In the genomic region with DNA sequence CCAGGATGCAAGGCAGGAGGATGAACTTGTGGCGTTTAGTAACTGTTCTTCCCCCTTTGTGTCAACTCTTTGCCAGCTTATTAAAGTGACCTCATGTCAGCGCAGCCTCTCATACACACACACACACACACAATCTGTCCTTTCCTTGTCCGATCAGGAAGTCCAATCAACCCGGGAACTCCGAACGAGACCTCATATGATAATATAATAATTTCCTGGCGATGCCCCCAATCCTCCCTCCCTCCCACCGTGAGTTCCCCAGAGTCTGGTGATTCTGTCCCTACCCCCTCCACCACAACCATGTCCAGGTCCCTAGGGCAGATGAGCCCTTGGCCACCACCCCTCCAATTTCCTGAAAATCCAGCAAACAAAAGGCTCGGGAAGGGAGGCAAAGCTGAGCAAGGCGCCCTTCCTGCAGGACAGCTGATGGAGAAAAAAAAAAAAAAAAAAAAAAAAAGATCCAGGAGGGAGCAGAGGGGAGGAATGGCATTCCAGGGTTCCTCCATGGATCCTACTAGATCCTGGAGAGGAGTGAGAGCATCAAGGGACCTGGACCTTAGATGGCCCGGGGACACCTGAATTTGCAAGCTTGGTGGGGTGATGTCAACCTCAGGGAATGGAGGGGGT, we compare ENCODE assay signal across 8 mouse cellular contexts. TPM values are rescaled to one million over a fixed set of nuclear protein-coding genes. Genes with fewer than 3 reads are reported as not detected.
A peak's percentile ranks its signal among the peaks of the same experiment; 100 is the strongest.
DNase-seq lines count a peak whose midpoint lies in the region; ATAC-seq and TF ChIP-seq lines count a peak whose summit lies in the region.

No protein-coding gene starts in this region.

- peak overlapping the region; percentile 56 for H3K9ac ChIP-seq in hindbrain, postnatal 0 days (replicated peaks; ENCODE audit: low read length)
- H3K9ac ChIP-seq in liver, postnatal 0 days (replicated peaks) = peak overlapping the region; percentile 37

- TF ChIP-seq EP300 in liver, postnatal 0 days (IDR thresholded peaks at IDR 0.05; ENCODE audit: low read depth) = 0 out of 2 replicates have a peak, but pooled peaks have one; percentile 10

- ATAC-seq in hindbrain, postnatal 0 days = peak; percentile 36
- ATAC-seq in liver, postnatal 0 days = peak; percentile 33

- peaks cover 13% of the 10 kb centered on the region for H3K4me1 ChIP-seq in brown adipose tissue, adult 24 weeks (ENCODE audit: control insufficient read depth, insufficient read depth, insufficient read length, low read length)
- peaks cover 9% of the 10 kb centered on the region for H3K4me1 ChIP-seq in hindbrain, postnatal 0 days (ENCODE audit: insufficient read depth, low read length)
- peaks cover 23% of the 10 kb centered on the region for H3K4me1 ChIP-seq in liver, postnatal 0 days (ENCODE audit: insufficient read depth)
- H3K4me1 ChIP-seq in olfactory bulb, adult 2 months (ENCODE audit: control insufficient read depth, insufficient read depth, low read length) = peaks cover 16% of the 10 kb centered on the region

- peak overlapping the region; percentile 67 for H3K4me2 ChIP-seq in hindbrain, postnatal 0 days (ENCODE audit: low read depth, low read length)
- peak overlapping the region; percentile 84 for H3K4me2 ChIP-seq in liver, postnatal 0 days (ENCODE audit: low read depth, low read length)

- no peaks in the 10 kb centered on the region for H3K36me3 ChIP-seq in hindbrain, postnatal 0 days (ENCODE audit: insufficient read depth, low read length)
- no peaks in the 10 kb centered on the region for H3K36me3 ChIP-seq in liver, postnatal 0 days (replicated peaks; ENCODE audit: insufficient read depth, low read length)

- WGBS in hindbrain, postnatal 0 days = 3% methylated on average over 11 of the region's 11 CpGs
- under 1% methylated on average over 11 of the region's 11 CpGs for WGBS in liver, postnatal 0 days (ENCODE audit: insufficient replicate concordance)
- WGBS in olfactory bulb, adult 2 months = 2% methylated on average over 11 of the region's 11 CpGs

- H3K27me3 ChIP-seq in hindbrain, postnatal 0 days (ENCODE audit: insufficient read depth, low read length) = no peaks in the 10 kb centered on the region
- 0 out of 2 replicates have a peak, but pooled peaks cover 2% of the 10 kb centered on the region for H3K27me3 ChIP-seq in liver, postnatal 0 days (ENCODE audit: insufficient read depth, low read length)

- H3K4me3 ChIP-seq in brown adipose tissue, adult 24 weeks (ENCODE audit: insufficient read depth, low read depth, low read length) = peak overlapping the region; percentile 64
- peak overlapping the region; percentile 40 for H3K4me3 ChIP-seq in hindbrain, postnatal 0 days (ENCODE audit: low read length)
- H3K4me3 ChIP-seq in liver, postnatal 0 days (ENCODE audit: low read depth, low read length) = peak overlapping the region; percentile 45
- peak overlapping the region; percentile 54 for H3K4me3 ChIP-seq in olfactory bulb, adult 2 months (ENCODE audit: insufficient read depth, low read depth, low read length)

- no peak for TF ChIP-seq POLR2A in olfactory bulb, adult 2 months (IDR thresholded peaks at IDR 0.05; ENCODE audit: insufficient read depth, low read depth, low read length)

- 0 out of 2 replicates have a peak, but pooled peaks cover 1% of the 10 kb centered on the region for H3K9me3 ChIP-seq in hindbrain, postnatal 0 days (ENCODE audit: low read length)
- H3K9me3 ChIP-seq in liver, postnatal 0 days (ENCODE audit: low read length) = no peaks in the 10 kb centered on the region

- TF ChIP-seq CTCF in hindbrain, postnatal 0 days (IDR thresholded peaks at IDR 0.05; ENCODE audit: low read depth) = no peak
- TF ChIP-seq CTCF in liver, postnatal 0 days (IDR thresholded peaks at IDR 0.05; ENCODE audit: low read depth) = no peak
- no peak for TF ChIP-seq CTCF in olfactory bulb, adult 2 months (IDR thresholded peaks at IDR 0.05; ENCODE audit: insufficient read depth, low read depth, low read length)

- DNase-seq in adrenal gland, postnatal 14 days = peak; percentile 69
- DNase-seq in adrenal gland, adult 8-10 months = no peak
- peak; percentile 42 for DNase-seq in gastrocnemius, postnatal 10 days
- DNase-seq in hindbrain, postnatal 0 days (ENCODE audit: low spot score) = peak; percentile 66
- peak; percentile 39 for DNase-seq in liver, postnatal 0 days
- DNase-seq in thymus, postnatal 36 days = no peak

- H3K27ac ChIP-seq in brown adipose tissue, adult 24 weeks (replicated peaks; ENCODE audit: low read depth, low read length) = peak overlapping the region; percentile 96
- H3K27ac ChIP-seq in hindbrain, postnatal 0 days = peak overlapping the region; percentile 70
- H3K27ac ChIP-seq in liver, postnatal 0 days (ENCODE audit: low read depth) = peak overlapping the region; percentile 62
- peak overlapping the region; percentile 67 for H3K27ac ChIP-seq in olfactory bulb, adult 2 months (ENCODE audit: insufficient read depth, low read depth, low read length)

RNA-seq across cellular contexts. Expression of gene Slc12a9, which starts 5.4 kb away (rescaled TPM):
- total RNA-seq in adrenal gland, postnatal 14 days (2021) = 9.4 and 13.0 TPM in 2 replicates
- total RNA-seq in adrenal gland, adult 8-10 months (2022) = 10 to 100 TPM; 10.2 to 22.1 (median 16.6) TPM
- polyA plus RNA-seq in brown adipose tissue, adult 24 weeks (2012; ENCODE audit: insufficient read depth, insufficient read length, missing spikeins) = 2.5 and 5.2 TPM in 2 replicates
- 1 to 10 TPM; 4.2 to 7.4 TPM for total RNA-seq in gastrocnemius, postnatal 10 days (2021)
- total RNA-seq in hindbrain, postnatal 0 days (2014; rRNA removed) = 32.6 and 41.3 TPM in 2 replicates
- polyA plus RNA-seq in hindbrain, postnatal 0 days (2015; fragmentation: Nextera tagmentation; extraction: Ambion mirVana) = 27.3 and 27.6 TPM in 2 replicates
- 2.9 and 3.2 TPM in 2 replicates for polyA plus RNA-seq in liver, postnatal 0 days (2015; fragmentation: Nextera tagmentation; extraction: Ambion mirVana)
- not detected in 2 replicates for polyA plus RNA-seq in olfactory bulb, adult 2 months (2012; ENCODE audit: insufficient read depth, insufficient read length, low replicate concordance, missing spikeins)

RNA-seq across cellular contexts. Expression of gene Ephb4, which starts 11.1 kb away (rescaled TPM):
- 65.1 and 69.7 TPM in 2 replicates for total RNA-seq in adrenal gland, postnatal 14 days (2021)
- total RNA-seq in adrenal gland, adult 8-10 months (2022) = 10 to 100 TPM; 51.4 to 70.3 (median 61.1) TPM
- 10.3 and 10.4 TPM in 2 replicates for polyA plus RNA-seq in brown adipose tissue, adult 24 weeks (2012; ENCODE audit: insufficient read depth, insufficient read length, missing spikeins)
- 10 to 100 TPM; 30.6 to 38.8 TPM for total RNA-seq in gastrocnemius, postnatal 10 days (2021)
- 18.3 and 18.9 TPM in 2 replicates for total RNA-seq in hindbrain, postnatal 0 days (2014; rRNA removed)
- 4.8 and 5.5 TPM in 2 replicates for polyA plus RNA-seq in hindbrain, postnatal 0 days (2015; fragmentation: Nextera tagmentation; extraction: Ambion mirVana)
- polyA plus RNA-seq in liver, postnatal 0 days (2015; fragmentation: Nextera tagmentation; extraction: Ambion mirVana) = 5.7 and 5.9 TPM in 2 replicates
- not detected in 2 replicates for polyA plus RNA-seq in olfactory bulb, adult 2 months (2012; ENCODE audit: insufficient read depth, insufficient read length, low replicate concordance, missing spikeins)

RNA-seq across cellular contexts. Expression of gene Trip6, which starts 24.6 kb away (rescaled TPM):
- 29.2 and 34.7 TPM in 2 replicates for total RNA-seq in adrenal gland, postnatal 14 days (2021)
- 10 to 100 TPM; 35.7 to 54.9 (median 48.5) TPM for total RNA-seq in adrenal gland, adult 8-10 months (2022)
- polyA plus RNA-seq in brown adipose tissue, adult 24 weeks (2012; ENCODE audit: insufficient read depth, insufficient read length, missing spikeins) = 13.1 and 20.6 TPM in 2 replicates
- total RNA-seq in gastrocnemius, postnatal 10 days (2021) = 10 to 100 TPM; 13.1 to 17.3 TPM
- 14.3 and 15.0 TPM in 2 replicates for total RNA-seq in hindbrain, postnatal 0 days (2014; rRNA removed)
- 13.9 and 15.5 TPM in 2 replicates for polyA plus RNA-seq in hindbrain, postnatal 0 days (2015; fragmentation: Nextera tagmentation; extraction: Ambion mirVana)
- 7.5 and 9.2 TPM in 2 replicates for polyA plus RNA-seq in liver, postnatal 0 days (2015; fragmentation: Nextera tagmentation; extraction: Ambion mirVana)
- polyA plus RNA-seq in olfactory bulb, adult 2 months (2012; ENCODE audit: insufficient read depth, insufficient read length, low replicate concordance, missing spikeins) = not detected in 2 replicates

RNA-seq across cellular contexts. Expression of gene Srrt, which starts 31.3 kb away (rescaled TPM):
- total RNA-seq in adrenal gland, postnatal 14 days (2021) = 139 and 168 TPM in 2 replicates
- 100 to 1,000 TPM; 145 to 244 (median 187) TPM for total RNA-seq in adrenal gland, adult 8-10 months (2022)
- polyA plus RNA-seq in brown adipose tissue, adult 24 weeks (2012; ENCODE audit: insufficient read depth, insufficient read length, missing spikeins) = 31.0 and 45.4 TPM in 2 replicates
- 10 to 100 TPM; 58.1 to 93.2 TPM for total RNA-seq in gastrocnemius, postnatal 10 days (2021)
- total RNA-seq in hindbrain, postnatal 0 days (2014; rRNA removed) = 82.9 and 98.9 TPM in 2 replicates
- 55.5 and 57.0 TPM in 2 replicates for polyA plus RNA-seq in hindbrain, postnatal 0 days (2015; fragmentation: Nextera tagmentation; extraction: Ambion mirVana)
- 24.1 and 28.2 TPM in 2 replicates for polyA plus RNA-seq in liver, postnatal 0 days (2015; fragmentation: Nextera tagmentation; extraction: Ambion mirVana)
- polyA plus RNA-seq in olfactory bulb, adult 2 months (2012; ENCODE audit: insufficient read depth, insufficient read length, low replicate concordance, missing spikeins) = 488 TPM in 1 of 2 replicates, not detected in the other

RNA-seq across cellular contexts. Expression of gene Ufsp1, which starts 44.3 kb away (rescaled TPM):
- 8.0 and 11.9 TPM in 2 replicates for total RNA-seq in adrenal gland, postnatal 14 days (2021)
- total RNA-seq in adrenal gland, adult 8-10 months (2022) = 10 to 100 TPM; 13.0 to 16.4 (median 15.8) TPM
- polyA plus RNA-seq in brown adipose tissue, adult 24 weeks (2012; ENCODE audit: insufficient read depth, insufficient read length, missing spikeins) = 7.4 and 11.4 TPM in 2 replicates
- 10 to 100 TPM; 37.2 to 43.6 TPM for total RNA-seq in gastrocnemius, postnatal 10 days (2021)
- 35.5 TPM in 2 replicates for total RNA-seq in hindbrain, postnatal 0 days (2014; rRNA removed)
- polyA plus RNA-seq in hindbrain, postnatal 0 days (2015; fragmentation: Nextera tagmentation; extraction: Ambion mirVana) = 32.1 and 33.3 TPM in 2 replicates
- 9.1 and 9.5 TPM in 2 replicates for polyA plus RNA-seq in liver, postnatal 0 days (2015; fragmentation: Nextera tagmentation; extraction: Ambion mirVana)
- not detected in 2 replicates for polyA plus RNA-seq in olfactory bulb, adult 2 months (2012; ENCODE audit: insufficient read depth, insufficient read length, low replicate concordance, missing spikeins)

Comparison
In these comparisons a context has a peak if more than half of its experiments do, and no peak if none do; other contexts are left out.
1. DNase-seq: peak in adrenal gland, postnatal 14 days (single experiment), gastrocnemius, postnatal 10 days (single experiment), hindbrain, postnatal 0 days (single experiment) and liver, postnatal 0 days (single experiment); none in adrenal gland, adult 8-10 months (single experiment) and thymus, postnatal 36 days (0 of 2).
2. Peak in every context shown above with its lines, with median percentiles within 50 percentile points of each other: H3K27ac ChIP-seq and H3K4me3 ChIP-seq.